24 mouse cellular contexts compared by ENCODE assay signal in genomic region chr19:44500240-44500639, GRCm38 (mm10). TPM values are rescaled to one million over a fixed set of nuclear protein-coding genes. Genes with fewer than 3 reads are reported as not detected.
"Had no signal": no experiment of that assay in that cellular context is flagged by ENCODE, and none has a peak within 500 bp of the region (broad histone marks: within the 10 kb centered on the region; RNA-seq: fewer than 3 reads in every experiment).

No protein-coding gene starts in this region.

- H3K4me2 ChIP-seq: lung, embryonic 14.5 days; midbrain, embryonic 12.5 days; neural tube, embryonic 13.5 days; neural tube, embryonic 15.5 days had no signal

- H3K4me1 ChIP-seq: midbrain, embryonic 12.5 days; neural tube, embryonic 15.5 days had no signal

- H3K4me3 ChIP-seq: midbrain, embryonic 10.5 days; midbrain, embryonic 12.5 days; myocyte; neural tube, embryonic 13.5 days; neural tube, embryonic 15.5 days had no signal

- H3K36me3 ChIP-seq: midbrain, embryonic 10.5 days; midbrain, embryonic 12.5 days; neural tube, embryonic 13.5 days; neural tube, embryonic 15.5 days had no signal

- H3K9ac ChIP-seq: lung, embryonic 14.5 days; midbrain, embryonic 12.5 days; neural tube, embryonic 13.5 days; neural tube, embryonic 15.5 days had no signal

- H3K9me3 ChIP-seq: midbrain, embryonic 10.5 days; midbrain, embryonic 12.5 days; neural tube, embryonic 13.5 days; neural tube, embryonic 15.5 days had no signal

- ATAC-seq: midbrain, embryonic 16.5 days had no signal

- H3K27ac ChIP-seq: midbrain, embryonic 10.5 days; midbrain, embryonic 12.5 days; neural tube, embryonic 13.5 days; neural tube, embryonic 15.5 days had no signal

- DNase-seq: lung, embryonic 14.5 days; lung, postnatal 10 days; lung, postnatal 4 days; midbrain, embryonic 14.5 days; retina, postnatal 1 day; right cerebral cortex, adult 18-20 months; right cerebral cortex, postnatal 25 days; right cerebral cortex, postnatal 4 days; spleen, adult 18-20 months; thymus, adult 18-20 months; thymus, postnatal 14 days; thymus, postnatal 36 days had no signal

RNA-seq across cellular contexts. Expression of gene Wnt8b, which starts 7.0 kb away (rescaled TPM):
- polyA plus RNA-seq: lung, embryonic 14.5 days; lung, embryonic 16.5 days; myocyte; small intestine, adult 2 months; stomach, embryonic 16.5 days had no signal

RNA-seq across cellular contexts. Expression of gene Gm20538, which starts 52.4 kb away (rescaled TPM):
- polyA plus RNA-seq: lung, embryonic 14.5 days; lung, embryonic 16.5 days; midbrain, embryonic 10.5 days; midbrain, embryonic 12.5 days; midbrain, embryonic 14.5 days; midbrain, embryonic 16.5 days; myocyte; neural tube, embryonic 11.5 days; neural tube, embryonic 13.5 days; neural tube, embryonic 15.5 days; small intestine, adult 2 months; stomach, embryonic 14.5 days; thymus, postnatal 0 days had no signal
